Mouse (Mus musculus) stomach, embryonic 15.5 days (tissue): ENCODE measurements at regions not wholly inside any gene's neighbourhood (a gene's known extent, or its start where the extent isn't known, plus 50 kb on each side); places are given as distances from the start of the nearest gene placed in this dataset.

Experiments
- ATAC-seq: fragments of 200-750 bp; cut with Nextera tagmentation; 2 replicates; pipeline ENCODE4 v1.8.0; 2017; ENCODE audit warnings: low read depth, moderate number of reproducible peaks, moderate TSS enrichment; ENCODE audit not compliant: insufficient read depth, low FRiP score
- H3K27ac ChIP-seq: fragments of 300-500 bp; sonication (generic); 2 replicates; pipeline ENCODE4 v1.5.1; 2015; ENCODE audit warnings: mild to moderate bottlenecking, inconsistent platforms
- H3K27me3 ChIP-seq: fragments of 300-500 bp; sonication (generic); replicated peaks from 2 replicates; pipeline ENCODE4 v1.6.1; 2015; ENCODE audit warnings: inconsistent platforms
- H3K36me3 ChIP-seq: fragments of 300-500 bp; sonication (generic); 2 replicates; pipeline ENCODE4 v1.6.1; 2015; ENCODE audit warnings: inconsistent platforms
- H3K4me1 ChIP-seq: fragments of 300-500 bp; sonication (generic); 2 replicates; pipeline ENCODE4 v1.6.1; 2015; ENCODE audit warnings: inconsistent platforms
- H3K4me2 ChIP-seq: fragments of 300-500 bp; sonication (generic); 2 replicates; pipeline ENCODE4 v1.6.1; 2015; ENCODE audit warnings: mild to moderate bottlenecking, inconsistent platforms
- H3K4me3 ChIP-seq: fragments of 300-500 bp; sonication (generic); replicated peaks from 2 replicates; pipeline ENCODE4 v1.5.1; 2015; ENCODE audit warnings: inconsistent platforms
- H3K9ac ChIP-seq: fragments of 300-500 bp; sonication (generic); 2 replicates; pipeline ENCODE4 v1.6.1; 2015; ENCODE audit warnings: inconsistent platforms
- H3K9me3 ChIP-seq: fragments of 300-500 bp; sonication (generic); 2 replicates; pipeline ENCODE4 v1.6.1; 2016; ENCODE audit warnings: inconsistent platforms
- WGBS: fragments of 180-500 bp; shearing (Covaris S2); methylation state at CpG from one replicate; pipeline ENCODE4 v1.1.7; 2015; 5-methylcytosine and 5-hydroxymethylcytosine counted together

- Histone ChIP-seq H3K36me3 (no peaks in the 10 kb centered on the region), H3K4me2 (no peak overlapping the region), H3K9me3 (no peaks in the 10 kb centered on the region), H3K27me3 (no peaks in the 10 kb centered on the region), H3K9ac (no peak overlapping the region), H3K4me3 (no peak overlapping the region), H3K4me1 (no peaks in the 10 kb centered on the region), H3K27ac (no peak overlapping the region)
- WGBS, result 94% methylated on average over 3 of the region's 3 CpGs
- no peak for ATAC-seq
These were observed 88.3 kb upstream of the Samsn1 start for GRCm38 (mm10) chr16:76110383-76110782.

- Histone ChIP-seq H3K36me3 (no peaks in the 10 kb centered on the region), H3K27me3 (no peaks in the 10 kb centered on the region), H3K27ac (no peak overlapping the region), H3K4me1 (no peaks in the 10 kb centered on the region), H3K9me3 (no peaks in the 10 kb centered on the region), H3K4me3 (no peak overlapping the region), H3K4me2 (no peak overlapping the region), H3K9ac (no peak overlapping the region)
- ATAC-seq, result no peak
- WGBS, result 59% methylated on average over 2 of the region's 2 CpGs
These were observed 86.4 kb upstream of the Samsn1 start for GRCm38 (mm10) chr16:76108464-76108863.

GRCm38 (mm10) chr16:76104673-76105072, 82.6 kb upstream of the Samsn1 start:
- ATAC-seq, result no peak
- no peaks in the 10 kb centered on the region for H3K27me3 ChIP-seq
- H3K4me1 ChIP-seq, result no peaks in the 10 kb centered on the region
- no peaks in the 10 kb centered on the region for H3K36me3 ChIP-seq
- no peak overlapping the region for H3K4me3 ChIP-seq
- H3K9me3 ChIP-seq, result no peaks in the 10 kb centered on the region
- no peak overlapping the region for H3K4me2 ChIP-seq
- H3K9ac ChIP-seq, result no peak overlapping the region
- 90% methylated on average over 6 of the region's 6 CpGs for WGBS
- no peak overlapping the region for H3K27ac ChIP-seq

DNA sequence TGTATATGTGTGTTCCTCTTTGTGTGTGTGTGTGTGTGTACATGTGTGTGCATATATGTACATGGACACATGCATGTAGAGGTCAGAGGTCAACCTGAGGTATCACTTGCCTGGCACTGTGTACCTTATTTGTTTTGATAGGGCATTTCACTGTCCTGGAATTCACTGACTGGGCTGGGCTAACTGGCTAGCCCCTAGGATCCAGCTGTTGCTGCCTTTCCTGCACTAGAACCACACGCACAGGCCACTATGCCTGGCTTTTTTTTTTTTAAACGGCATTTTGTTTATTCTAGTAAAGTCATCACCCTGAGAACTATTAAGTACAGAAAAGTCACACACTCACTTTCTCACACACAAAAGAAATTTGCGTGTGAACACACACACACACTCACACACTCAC, 79.7 kb upstream of the Samsn1 start:
- Histone ChIP-seq H3K27ac (no peak overlapping the region), H3K9ac (no peak overlapping the region), H3K4me1 (no peaks in the 10 kb centered on the region), H3K4me3 (no peak overlapping the region), H3K27me3 (no peaks in the 10 kb centered on the region), H3K4me2 (no peak overlapping the region), H3K9me3 (no peaks in the 10 kb centered on the region), H3K36me3 (no peaks in the 10 kb centered on the region)
- no peak for ATAC-seq
- WGBS, result 64% methylated on average over 3 of the region's 3 CpGs

GRCm38 (mm10) chr16:76097808-76098207, 75.7 kb upstream of the Samsn1 start:
- Histone ChIP-seq H3K4me1 (no peaks in the 10 kb centered on the region), H3K27me3 (no peaks in the 10 kb centered on the region), H3K9ac (no peak overlapping the region), H3K4me3 (no peak overlapping the region), H3K4me2 (no peak overlapping the region), H3K27ac (no peak overlapping the region), H3K36me3 (no peaks in the 10 kb centered on the region), H3K9me3 (no peaks in the 10 kb centered on the region)
- 78% methylated on average over 9 of the region's 9 CpGs for WGBS
- no peak for ATAC-seq

- H3K9me3 ChIP-seq, result no peaks in the 10 kb centered on the region
- 83% methylated on average over 4 of the region's 4 CpGs for WGBS
- H3K27ac ChIP-seq, result no peak overlapping the region
- H3K4me3 ChIP-seq, result no peak overlapping the region
- H3K36me3 ChIP-seq, result no peaks in the 10 kb centered on the region
- H3K4me1 ChIP-seq, result no peaks in the 10 kb centered on the region
- H3K9ac ChIP-seq, result no peak overlapping the region
- no peak for ATAC-seq
- no peak overlapping the region for H3K4me2 ChIP-seq
- no peaks in the 10 kb centered on the region for H3K27me3 ChIP-seq
These were observed 74.3 kb upstream of the Samsn1 start for GRCm38 (mm10) chr16:76096363-76096762.

DNA sequence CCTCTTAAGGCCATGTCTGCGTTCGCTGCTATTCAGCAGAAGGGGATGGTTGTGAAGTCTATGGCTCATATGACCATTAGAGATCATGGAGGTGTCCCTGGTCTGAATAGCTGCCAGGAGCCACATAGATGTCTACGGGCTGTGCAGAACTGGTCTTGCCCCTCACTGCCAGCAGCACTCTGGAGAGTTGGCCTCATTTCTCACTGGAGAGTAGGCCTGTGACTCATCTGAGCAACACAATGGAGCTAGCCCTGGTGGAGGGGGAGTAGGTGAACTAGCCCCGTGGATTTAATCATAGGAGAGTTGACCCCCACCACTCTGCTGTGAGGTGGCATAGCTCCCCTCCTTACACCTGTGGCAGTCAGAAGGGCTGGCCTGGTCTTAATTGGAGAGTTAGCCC, 63.3 kb upstream of the Samsn1 start:
- Histone ChIP-seq H3K9me3 (no peaks in the 10 kb centered on the region), H3K9ac (no peak overlapping the region), H3K27me3 (no peaks in the 10 kb centered on the region), H3K36me3 (no peaks in the 10 kb centered on the region), H3K4me3 (no peak overlapping the region), H3K27ac (no peak overlapping the region), H3K4me1 (no peaks in the 10 kb centered on the region), H3K4me2 (no peak overlapping the region)
- no peak for ATAC-seq
- 87% methylated on average over 4 of the region's 4 CpGs for WGBS

DNA sequence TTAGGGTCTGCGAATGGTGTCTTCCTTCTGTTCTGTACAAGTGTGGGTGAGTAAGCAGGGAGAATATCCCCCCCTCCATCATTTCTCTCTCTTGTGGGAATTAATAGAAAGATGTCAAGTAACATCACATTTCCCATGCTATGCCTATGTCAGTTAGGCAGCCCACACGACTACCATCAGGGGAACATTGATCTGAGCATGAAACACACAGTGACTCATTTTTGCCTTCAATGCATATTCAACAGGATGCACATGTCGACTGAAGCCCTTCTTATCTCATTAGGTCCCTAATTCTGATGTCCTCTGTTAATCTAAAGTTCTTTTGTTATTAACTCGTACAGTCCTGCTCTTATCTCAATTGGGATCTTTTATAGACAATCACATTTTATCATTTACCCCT, 60.4 kb upstream of the Samsn1 start:
- H3K4me1 ChIP-seq, result no peaks in the 10 kb centered on the region
- H3K27ac ChIP-seq, result no peak overlapping the region
- no peak overlapping the region for H3K9ac ChIP-seq
- ATAC-seq, result no peak
- H3K4me3 ChIP-seq, result no peak overlapping the region
- H3K27me3 ChIP-seq, result no peaks in the 10 kb centered on the region
- H3K9me3 ChIP-seq, result no peaks in the 10 kb centered on the region
- H3K36me3 ChIP-seq, result no peaks in the 10 kb centered on the region
- no peak overlapping the region for H3K4me2 ChIP-seq
- WGBS, result 70% methylated on average over 4 of the region's 4 CpGs

DNA sequence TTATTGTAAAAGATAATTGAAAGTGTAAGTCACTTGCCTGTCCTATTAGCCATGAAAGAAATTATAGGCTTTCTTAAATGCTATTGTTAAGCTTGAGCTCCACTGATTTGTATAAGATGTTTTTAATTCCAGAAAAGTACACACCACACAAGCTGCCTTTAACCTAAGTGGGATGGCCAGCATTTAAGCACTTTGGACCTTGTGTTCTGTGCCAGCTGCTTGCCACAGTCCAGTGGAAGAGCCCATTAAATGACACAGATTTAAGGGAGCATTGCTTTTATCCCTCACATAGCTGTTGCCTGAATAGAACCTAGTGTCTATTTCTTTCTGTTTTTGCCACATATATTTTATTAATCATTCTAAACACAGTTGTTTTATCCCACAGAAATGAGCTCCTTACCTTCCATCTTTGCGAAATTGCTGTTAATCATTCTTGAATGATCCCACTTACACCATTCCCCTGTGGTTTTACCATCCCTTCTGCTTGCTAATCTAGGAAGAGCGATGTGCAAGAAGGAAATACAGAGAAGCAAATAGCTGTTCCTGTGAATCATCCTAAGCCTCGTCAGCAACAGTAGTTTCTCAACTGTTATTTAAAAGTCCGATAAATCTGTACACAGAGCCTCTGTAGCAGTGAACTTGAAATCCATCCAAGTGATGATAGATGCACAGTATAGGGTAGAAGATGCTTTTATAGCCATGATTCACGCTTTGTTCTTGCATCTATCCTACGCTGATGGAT, 57.9 kb upstream of the Samsn1 start:
- H3K9ac ChIP-seq, result no peak overlapping the region
- H3K27me3 ChIP-seq, result no peaks in the 10 kb centered on the region
- H3K27ac ChIP-seq, result no peak overlapping the region
- no peak overlapping the region for H3K4me2 ChIP-seq
- H3K4me3 ChIP-seq, result no peak overlapping the region
- H3K36me3 ChIP-seq, result no peaks in the 10 kb centered on the region
- no peaks in the 10 kb centered on the region for H3K9me3 ChIP-seq
- H3K4me1 ChIP-seq, result no peaks in the 10 kb centered on the region
- no peak for ATAC-seq
- WGBS, result 74% methylated on average over 6 of the region's 6 CpGs

GRCm38 (mm10) chr16:76078219-76078618, 56.1 kb upstream of the Samsn1 start:
- H3K4me1 ChIP-seq, result no peaks in the 10 kb centered on the region
- H3K27me3 ChIP-seq, result no peaks in the 10 kb centered on the region
- no peak overlapping the region for H3K4me2 ChIP-seq
- no peak for ATAC-seq
- H3K4me3 ChIP-seq, result no peak overlapping the region
- no peak overlapping the region for H3K27ac ChIP-seq
- H3K36me3 ChIP-seq, result no peaks in the 10 kb centered on the region
- WGBS, result 73% methylated on average over 5 of the region's 5 CpGs
- no peak overlapping the region for H3K9ac ChIP-seq
- H3K9me3 ChIP-seq, result no peaks in the 10 kb centered on the region

DNA sequence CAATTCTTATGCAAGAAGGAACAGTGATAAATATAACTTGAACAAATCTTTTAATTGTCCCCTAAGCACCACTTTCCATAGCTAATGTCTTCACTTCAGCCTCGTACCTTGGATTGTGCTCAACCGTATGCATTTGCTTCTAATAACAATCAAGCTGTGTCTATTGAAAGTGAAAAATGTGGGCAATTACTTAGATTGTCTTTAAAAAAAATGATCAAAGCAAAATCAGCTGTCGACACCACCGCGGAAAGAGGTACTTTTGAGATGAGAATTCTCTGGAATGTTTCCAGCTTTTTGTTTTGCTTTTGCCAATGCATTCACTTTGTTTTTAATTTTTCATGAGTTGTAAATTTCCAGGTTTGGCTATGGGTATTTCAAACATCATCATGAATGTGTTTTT, 54.1 kb upstream of the Samsn1 start:
- H3K27me3 ChIP-seq, result no peaks in the 10 kb centered on the region
- H3K36me3 ChIP-seq, result no peaks in the 10 kb centered on the region
- H3K4me3 ChIP-seq, result no peak overlapping the region
- no peaks in the 10 kb centered on the region for H3K4me1 ChIP-seq
- ATAC-seq, result no peak
- no peak overlapping the region for H3K9ac ChIP-seq
- H3K27ac ChIP-seq, result no peak overlapping the region
- no peaks in the 10 kb centered on the region for H3K9me3 ChIP-seq
- H3K4me2 ChIP-seq, result no peak overlapping the region
- 61% methylated on average over 5 of the region's 5 CpGs for WGBS
